Mouse (Mus musculus): ENCODE results near the gene Clk2. TPM values are rescaled to one million over a fixed set of nuclear protein-coding genes. Genes with fewer than 3 reads are reported as not detected.
A peak's percentile ranks its signal among the peaks of the same experiment; 100 is the strongest.

The Clk2 gene
- polyA plus RNA-seq, 1 experiment from 2014 or later: 33.8 TPM

DNA sequence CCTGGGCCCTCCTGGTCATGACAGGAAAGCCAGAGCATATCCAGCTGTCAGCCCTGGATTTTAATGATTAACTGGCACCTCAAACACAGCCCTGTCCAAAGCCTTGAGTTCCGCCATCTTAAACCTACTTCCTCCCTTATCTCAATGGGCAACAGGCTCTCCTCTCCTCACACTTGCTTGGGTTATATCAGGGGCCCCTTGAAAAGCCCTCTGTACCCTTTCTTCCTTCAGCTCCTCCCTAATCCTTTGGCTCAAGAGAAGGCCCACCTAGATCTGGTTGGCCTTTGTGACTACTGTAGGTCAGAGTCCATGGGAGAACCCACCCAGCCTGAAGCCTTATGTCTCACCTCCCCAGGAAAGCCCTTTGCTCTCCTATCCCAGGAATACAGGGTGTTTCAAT is 30.8 kb upstream of the Clk2 start:
- Histone ChIP-seq H3K27ac (ENCODE audit: low read depth, low read length) (no peak overlapping the region), H3K9me3 (ENCODE audit: control insufficient read depth, low read length) (no peaks in the 10 kb centered on the region), H3K36me3 (ENCODE audit: control insufficient read depth, insufficient read depth, low read length) (no peaks in the 10 kb centered on the region), H3K4me3 (ENCODE audit: low read length) (no peak overlapping the region), H3K4me2 (replicated peaks; ENCODE audit: low read depth, low read length) (no peak overlapping the region), H3K9ac (ENCODE audit: low read depth, low read length) (no peak overlapping the region), H3K27me3 (ENCODE audit: control insufficient read depth, insufficient read depth, low read length) (no peaks in the 10 kb centered on the region), H3K4me1 (ENCODE audit: control insufficient read depth, insufficient read depth, low read length) (no peaks in the 10 kb centered on the region)
- 64% methylated on average over 1 of the region's 1 CpGs for WGBS
- no peak for ATAC-seq (ENCODE audit: low FRiP score, low TSS enrichment)

DNA sequence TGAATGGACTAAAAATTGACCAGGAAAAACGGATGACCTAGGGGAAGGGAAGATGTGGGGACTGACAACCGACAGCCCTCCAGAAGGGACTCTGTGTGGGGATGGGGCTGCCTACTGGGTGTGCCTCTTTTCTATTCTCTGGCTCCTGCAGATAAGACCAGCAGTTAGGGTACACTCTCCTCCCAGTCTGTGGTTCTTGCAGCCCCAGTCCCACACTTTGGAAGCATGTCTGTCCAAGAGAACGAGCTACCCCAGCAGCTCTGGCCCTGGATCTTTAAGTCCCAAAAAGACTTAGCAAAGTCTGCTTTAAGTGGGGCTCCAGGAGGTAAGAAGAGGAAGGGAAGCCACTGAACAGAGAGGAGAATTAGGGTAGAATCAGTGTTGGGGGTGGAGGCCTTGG is 28.6 kb upstream of the Clk2 start, which contains the start of gene Pklr:
TSS of gene Pklr (plus strand) at position 185 of the 400 bp plus-strand sequence.
- Histone ChIP-seq H3K4me3 (ENCODE audit: low read length) (no peak within 1 kb of the TSS), H3K4me2 (replicated peaks; ENCODE audit: low read depth, low read length) (no peak within 1 kb of the TSS; the same call in 1 of the 2 replicates), H3K4me1 (ENCODE audit: control insufficient read depth, insufficient read depth, low read length) (no peaks in the 10 kb centered on the region), H3K36me3 (ENCODE audit: control insufficient read depth, insufficient read depth, low read length) (no peaks in the 10 kb centered on the region), H3K27ac (ENCODE audit: low read depth, low read length) (no peak within 1 kb of the TSS), H3K9me3 (ENCODE audit: control insufficient read depth, low read length) (no peaks in the 10 kb centered on the region), H3K9ac (ENCODE audit: low read depth, low read length) (no peak within 1 kb of the TSS), H3K27me3 (ENCODE audit: control insufficient read depth, insufficient read depth, low read length) (no peaks in the 10 kb centered on the region)
- ATAC-seq (ENCODE audit: low FRiP score, low TSS enrichment): no peak
- WGBS: 69% methylated on average over 3 of the region's 3 CpGs

DNA sequence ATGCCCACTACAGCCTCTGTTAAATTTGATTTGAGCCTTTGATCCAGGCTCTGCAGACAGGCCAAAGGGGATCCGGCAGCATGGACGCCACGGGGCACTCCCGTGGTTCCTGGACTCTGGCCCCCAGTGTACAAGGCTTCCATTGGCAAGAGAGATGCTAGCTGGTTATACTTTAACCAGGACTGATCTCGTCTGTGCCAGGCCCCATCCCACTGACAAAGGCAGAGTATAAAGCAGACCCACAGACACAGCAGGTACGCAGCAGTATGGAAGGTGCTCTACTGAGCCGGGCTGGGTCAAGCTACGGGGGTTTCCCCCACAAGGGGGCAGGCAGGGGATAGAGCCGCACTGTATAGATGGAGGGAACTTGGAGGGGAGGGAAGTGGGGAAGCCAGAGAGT is 28.2 kb upstream of the Clk2 start:
- Histone ChIP-seq H3K27me3 (ENCODE audit: control insufficient read depth, insufficient read depth, low read length) (no peaks in the 10 kb centered on the region), H3K9me3 (ENCODE audit: control insufficient read depth, low read length) (no peaks in the 10 kb centered on the region), H3K9ac (ENCODE audit: low read depth, low read length) (no peak overlapping the region), H3K36me3 (ENCODE audit: control insufficient read depth, insufficient read depth, low read length) (no peaks in the 10 kb centered on the region), H3K27ac (ENCODE audit: low read depth, low read length) (no peak overlapping the region), H3K4me1 (ENCODE audit: control insufficient read depth, insufficient read depth, low read length) (no peaks in the 10 kb centered on the region), H3K4me2 (replicated peaks; ENCODE audit: low read depth, low read length) (no peak overlapping the region; the same call in 1 of the 2 replicates), H3K4me3 (ENCODE audit: low read length) (no peak overlapping the region)
- 29% methylated on average over 9 of the region's 9 CpGs for WGBS
- peak; percentile 76 for ATAC-seq (ENCODE audit: low FRiP score, low TSS enrichment)

DNA sequence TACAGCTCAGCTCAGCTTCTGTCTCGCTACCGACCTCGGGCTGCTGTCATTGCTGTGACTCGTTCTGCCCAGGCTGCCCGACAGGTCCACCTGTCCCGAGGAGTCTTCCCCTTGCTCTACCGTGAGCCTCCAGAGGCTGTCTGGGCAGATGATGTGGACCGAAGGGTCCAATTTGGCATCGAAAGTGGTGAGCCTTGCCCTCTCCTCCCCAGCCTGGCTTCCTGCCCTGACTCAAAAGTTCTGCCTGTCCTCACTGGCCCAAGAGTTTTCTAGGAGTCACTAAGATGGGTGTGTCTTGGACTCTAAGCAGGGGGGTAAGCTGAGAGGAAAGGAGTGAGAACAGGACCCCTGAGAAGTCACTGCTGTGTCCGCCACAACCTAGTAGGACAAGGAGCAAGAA is 19.8 kb upstream of the Clk2 start:
- H3K9ac ChIP-seq (ENCODE audit: low read depth, low read length): no peak overlapping the region
- H3K27ac ChIP-seq (ENCODE audit: low read depth, low read length): no peak overlapping the region
- 75% methylated on average over 10 of the region's 10 CpGs for WGBS
- H3K36me3 ChIP-seq (ENCODE audit: control insufficient read depth, insufficient read depth, low read length): no peaks in the 10 kb centered on the region
- H3K4me1 ChIP-seq (ENCODE audit: control insufficient read depth, insufficient read depth, low read length): no peaks in the 10 kb centered on the region
- no peak for ATAC-seq (ENCODE audit: low FRiP score, low TSS enrichment)
- no peaks in the 10 kb centered on the region for H3K9me3 ChIP-seq (ENCODE audit: control insufficient read depth, low read length)
- no peak overlapping the region for H3K4me3 ChIP-seq (ENCODE audit: low read length)
- H3K4me2 ChIP-seq (replicated peaks; ENCODE audit: low read depth, low read length): no peak overlapping the region
- H3K27me3 ChIP-seq (ENCODE audit: control insufficient read depth, insufficient read depth, low read length): peaks cover 20% of the 10 kb centered on the region

DNA sequence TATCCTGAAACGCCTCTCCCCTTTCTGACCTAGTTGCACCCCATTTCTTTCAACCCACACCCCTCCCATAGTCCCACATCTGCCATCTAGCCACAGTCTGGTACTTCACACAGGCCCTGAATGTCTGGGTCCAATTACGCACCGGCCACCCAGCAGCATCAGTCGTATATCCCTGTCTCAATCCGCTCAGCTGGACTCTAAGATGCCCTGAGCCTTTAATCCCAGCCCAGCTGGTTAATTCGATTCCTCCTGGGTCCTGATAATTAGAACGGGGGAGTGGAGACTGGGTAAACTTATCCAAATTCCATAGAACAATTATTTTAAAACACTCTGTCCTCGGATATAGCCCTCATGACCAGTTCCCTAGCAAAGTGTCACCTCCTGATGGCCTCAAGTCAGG is 19.0 kb upstream of the Clk2 start:
- Histone ChIP-seq H3K27ac (ENCODE audit: low read depth, low read length) (no peak overlapping the region), H3K4me3 (ENCODE audit: low read length) (no peak overlapping the region), H3K4me2 (replicated peaks; ENCODE audit: low read depth, low read length) (no peak overlapping the region), H3K9ac (ENCODE audit: low read depth, low read length) (no peak overlapping the region), H3K27me3 (ENCODE audit: control insufficient read depth, insufficient read depth, low read length) (peaks cover 24% of the 10 kb centered on the region), H3K9me3 (ENCODE audit: control insufficient read depth, low read length) (no peaks in the 10 kb centered on the region), H3K36me3 (ENCODE audit: control insufficient read depth, insufficient read depth, low read length) (no peaks in the 10 kb centered on the region), H3K4me1 (ENCODE audit: control insufficient read depth, insufficient read depth, low read length) (no peaks in the 10 kb centered on the region)
- no peak for ATAC-seq (ENCODE audit: low FRiP score, low TSS enrichment)
- WGBS: 50% methylated on average over 8 of the region's 8 CpGs

DNA sequence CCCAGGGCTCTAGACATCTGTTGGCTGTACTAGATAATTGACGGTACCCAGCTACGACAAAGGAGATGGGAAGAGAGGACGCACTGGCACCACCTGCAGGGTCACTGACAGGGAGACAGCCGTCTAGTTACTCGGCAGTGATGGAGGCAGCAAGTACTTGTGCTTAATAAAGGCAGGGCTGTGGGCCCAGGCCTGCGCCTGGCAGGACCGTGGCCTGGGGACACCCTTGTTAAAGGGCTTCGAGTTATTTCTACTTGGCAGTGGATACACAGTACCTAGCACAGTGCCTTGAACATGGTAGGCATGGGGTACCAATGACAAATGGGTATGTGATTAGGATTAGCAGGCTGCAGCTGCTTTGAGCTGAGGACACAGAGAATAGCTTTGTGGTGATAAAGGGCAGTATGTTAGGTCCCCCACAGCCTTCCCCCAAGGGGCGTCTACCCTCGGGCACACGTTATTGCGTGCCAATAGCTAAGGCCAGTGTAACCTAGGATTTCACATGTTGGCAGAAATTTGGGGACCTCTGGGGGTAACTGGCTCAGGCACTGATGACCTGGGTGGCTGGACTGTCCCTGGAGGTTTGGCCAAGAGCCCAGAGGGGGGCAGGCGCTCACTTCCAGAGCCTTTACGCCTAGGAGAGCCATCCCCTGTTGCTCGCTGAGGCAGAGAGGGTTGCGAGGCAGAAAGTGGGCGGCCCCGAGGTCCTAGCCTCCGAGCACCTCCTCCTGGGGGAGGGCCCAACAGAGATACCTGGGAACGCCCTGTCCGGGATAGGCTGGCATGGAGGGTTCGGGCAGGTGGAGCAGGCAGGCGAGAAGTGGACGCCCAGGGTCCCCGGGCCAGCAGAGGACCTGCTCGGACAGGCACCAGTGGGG is 17.3 kb upstream of the Clk2 start:
- H3K9ac ChIP-seq (ENCODE audit: low read depth, low read length): peak overlapping the region; percentile 35; the same call in 1 of the 2 replicates
- 25% methylated on average over 26 of the region's 26 CpGs for WGBS

DNA sequence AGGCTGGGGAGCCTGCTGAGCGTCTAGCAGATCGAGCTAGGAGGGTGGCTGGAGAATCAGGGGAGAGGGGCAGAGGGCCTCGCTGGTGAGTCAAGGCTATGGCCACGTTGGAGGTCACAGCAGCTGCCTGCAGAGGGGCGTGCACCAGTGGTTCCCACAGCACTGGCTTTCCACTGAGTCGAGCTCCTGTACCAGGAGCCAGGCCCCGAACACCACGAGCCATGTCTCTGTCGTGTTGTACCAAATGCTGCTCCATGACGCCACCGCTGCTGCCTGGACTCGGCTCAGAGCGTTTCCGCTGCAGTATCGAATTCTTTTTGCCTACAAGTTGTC is 16.6 kb upstream of the Clk2 start:
- H3K4me3 ChIP-seq (ENCODE audit: low read length): peak overlapping the region; percentile 25
- peak overlapping the region; percentile 35; the same call in 1 of the 2 replicates for H3K9ac ChIP-seq (ENCODE audit: low read depth, low read length)
- H3K9me3 ChIP-seq (ENCODE audit: control insufficient read depth, low read length): no peaks in the 10 kb centered on the region
- peaks cover 32% of the 10 kb centered on the region for H3K27me3 ChIP-seq (ENCODE audit: control insufficient read depth, insufficient read depth, low read length)
- H3K27ac ChIP-seq (ENCODE audit: low read depth, low read length): no peak overlapping the region
- H3K36me3 ChIP-seq (ENCODE audit: control insufficient read depth, insufficient read depth, low read length): no peaks in the 10 kb centered on the region
- H3K4me2 ChIP-seq (replicated peaks; ENCODE audit: low read depth, low read length): peak overlapping the region; percentile 46
- ATAC-seq (ENCODE audit: low FRiP score, low TSS enrichment): peak; percentile 10; the same call in 1 of the 2 replicates
- H3K4me1 ChIP-seq (ENCODE audit: control insufficient read depth, insufficient read depth, low read length): no peaks in the 10 kb centered on the region
- 5% methylated on average over 15 of the region's 15 CpGs for WGBS

More for the DNA sequence above, 17.3 kb upstream of the Clk2 start:
- H3K4me2 ChIP-seq (replicated peaks; ENCODE audit: low read depth, low read length): peak overlapping the region; percentile 46
- no peaks in the 10 kb centered on the region for H3K4me1 ChIP-seq (ENCODE audit: control insufficient read depth, insufficient read depth, low read length)
- H3K27me3 ChIP-seq (ENCODE audit: control insufficient read depth, insufficient read depth, low read length): peaks cover 32% of the 10 kb centered on the region
- H3K4me3 ChIP-seq (ENCODE audit: low read length): peak overlapping the region; percentile 25
- peak; percentile 81 for ATAC-seq (ENCODE audit: low FRiP score, low TSS enrichment)
- H3K9me3 ChIP-seq (ENCODE audit: control insufficient read depth, low read length): no peaks in the 10 kb centered on the region
- H3K27ac ChIP-seq (ENCODE audit: low read depth, low read length): no peak overlapping the region
- no peaks in the 10 kb centered on the region for H3K36me3 ChIP-seq (ENCODE audit: control insufficient read depth, insufficient read depth, low read length)

DNA sequence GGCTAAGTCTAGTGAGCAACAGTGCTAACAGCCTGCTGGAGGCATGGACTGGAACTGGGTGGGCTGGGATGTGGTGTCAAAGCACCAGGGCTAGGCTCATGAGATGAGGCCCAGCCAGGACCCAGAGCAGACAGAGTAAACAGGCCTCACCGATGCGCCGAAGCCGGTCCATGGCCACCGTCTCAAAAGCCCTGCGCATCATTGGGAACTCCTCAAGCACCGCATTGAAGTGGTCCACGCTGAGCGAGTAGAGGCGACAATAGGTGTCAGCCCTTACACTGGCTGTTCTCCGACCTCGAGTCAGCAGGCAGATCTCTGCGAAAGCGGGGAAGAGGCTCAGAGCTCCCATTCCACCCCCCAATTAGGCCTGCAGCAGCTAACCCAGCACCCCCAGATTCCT is 16.0 kb upstream of the Clk2 start:
- Histone ChIP-seq H3K36me3 (ENCODE audit: control insufficient read depth, insufficient read depth, low read length) (no peaks in the 10 kb centered on the region), H3K27me3 (ENCODE audit: control insufficient read depth, insufficient read depth, low read length) (peaks cover 32% of the 10 kb centered on the region), H3K4me1 (ENCODE audit: control insufficient read depth, insufficient read depth, low read length) (no peaks in the 10 kb centered on the region), H3K9me3 (ENCODE audit: control insufficient read depth, low read length) (no peaks in the 10 kb centered on the region), H3K4me2 (replicated peaks; ENCODE audit: low read depth, low read length) (no peak overlapping the region), H3K27ac (ENCODE audit: low read depth, low read length) (no peak overlapping the region), H3K9ac (ENCODE audit: low read depth, low read length) (no peak overlapping the region), H3K4me3 (ENCODE audit: low read length) (no peak overlapping the region)
- WGBS: 68% methylated on average over 14 of the region's 14 CpGs
- ATAC-seq (ENCODE audit: low FRiP score, low TSS enrichment): no peak

DNA sequence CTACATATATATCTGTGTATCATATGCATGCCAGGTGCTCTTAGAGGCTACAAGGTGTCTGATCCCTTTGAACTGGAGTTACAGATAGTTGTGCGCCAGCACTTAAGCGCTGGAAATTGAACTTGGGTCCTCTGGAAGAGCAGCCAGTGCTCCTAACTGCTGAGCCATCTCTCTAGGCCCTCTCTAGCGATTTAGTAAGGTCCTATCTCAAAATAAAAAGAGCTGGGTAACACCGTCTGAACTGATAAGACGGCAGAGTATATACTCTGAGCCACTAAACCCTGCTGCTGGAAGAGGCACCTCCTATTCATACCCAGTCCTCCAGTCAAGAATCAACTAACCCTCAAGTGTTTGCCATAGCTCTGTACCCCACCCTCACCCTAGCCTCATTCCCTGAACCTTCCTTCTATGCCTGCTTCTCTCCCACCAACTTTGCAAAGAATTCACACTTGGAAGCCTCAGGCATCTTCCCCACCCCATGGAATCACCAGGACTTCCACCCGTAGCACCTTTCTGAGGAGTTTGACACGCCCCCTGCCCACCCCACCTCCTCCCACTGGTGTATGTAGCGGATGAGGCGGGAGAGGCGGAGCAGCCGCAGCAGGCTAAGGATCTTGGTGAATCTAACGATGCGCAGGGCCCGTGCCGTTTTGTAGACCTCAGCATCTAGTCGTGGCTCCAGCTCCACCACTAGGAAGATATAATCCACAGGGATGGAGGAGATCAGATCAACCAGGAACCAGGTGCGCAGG is 12.3 kb upstream of the Clk2 start:
- Histone ChIP-seq H3K9ac (ENCODE audit: low read depth, low read length) (no peak overlapping the region), H3K27ac (ENCODE audit: low read depth, low read length) (no peak overlapping the region), H3K4me1 (ENCODE audit: control insufficient read depth, insufficient read depth, low read length) (no peaks in the 10 kb centered on the region), H3K9me3 (ENCODE audit: control insufficient read depth, low read length) (no peaks in the 10 kb centered on the region), H3K4me3 (ENCODE audit: low read length) (no peak overlapping the region), H3K4me2 (replicated peaks; ENCODE audit: low read depth, low read length) (no peak overlapping the region), H3K36me3 (ENCODE audit: control insufficient read depth, insufficient read depth, low read length) (no peaks in the 10 kb centered on the region), H3K27me3 (ENCODE audit: control insufficient read depth, insufficient read depth, low read length) (peaks cover 27% of the 10 kb centered on the region; the same call in 1 of the 2 replicates)
- 48% methylated on average over 17 of the region's 17 CpGs for WGBS
- ATAC-seq (ENCODE audit: low FRiP score, low TSS enrichment): no peak
